Mouse (Mus musculus) erythroblast, embryonic 14.5 days (primary cell): Measurements from ENCODE around the gene Dnah11.

ENCODE experiments used
- GATA1 ChIP-seq: IDR thresholded peaks from 2 replicates; pipeline ENCODE4 v1.6.1; 2012; ENCODE audit warnings: low read length, inconsistent platforms, mixed read lengths
- TAL1 ChIP-seq: IDR thresholded peaks from 3 replicates; pipeline ENCODE4 v1.6.1; 2012; ENCODE audit warnings: low read length, inconsistent platforms, mixed read lengths

GRCm38 (mm10) chr12:117914613-117915245 lies 284.1 kb downstream of the Dnah11 start:
- TF ChIP-seq TAL1: no peak
- no peak for TF ChIP-seq GATA1
